Comparison of ENCODE assay signal across 8 mouse cellular contexts in genomic region chr5:35105922-35106298, GRCm38 (mm10). TPM values are rescaled to one million over a fixed set of nuclear protein-coding genes. Genes with fewer than 3 reads are reported as not detected.
DNase-seq lines count a peak whose midpoint lies in the region; ATAC-seq and TF ChIP-seq lines count a peak whose summit lies in the region.

No protein-coding gene starts in this region.

- no peak for ATAC-seq in kidney, embryonic 15.5 days (replicated peaks; ENCODE audit: low FRiP score)
- no peak; the same call in 1 of the 2 replicates for ATAC-seq in forebrain, embryonic 15.5 days (replicated peaks)
- no peak; the same call in 1 of the 2 replicates for ATAC-seq in limb, embryonic 13.5 days (ENCODE audit: low FRiP score, low read depth)

- peak overlapping the region; percentile 90 for H3K4me3 ChIP-seq in kidney, embryonic 15.5 days (replicated peaks)
- H3K4me3 ChIP-seq in bone marrow macrophage, adult 2 months (ENCODE audit: insufficient read depth, low read length), result peak overlapping the region; percentile 81
- peak overlapping the region; percentile 73 for H3K4me3 ChIP-seq in forebrain, embryonic 15.5 days
- H3K4me3 ChIP-seq in limb, embryonic 13.5 days, result peak overlapping the region; percentile 65

- no peak for TF ChIP-seq CTCF in bone marrow macrophage, adult 2 months (IDR thresholded peaks at IDR 0.05; ENCODE audit: low read depth, low read length)

- H3K9ac ChIP-seq in kidney, embryonic 15.5 days, result peak overlapping the region; percentile 35; the same call in 1 of the 2 replicates
- H3K9ac ChIP-seq in forebrain, embryonic 15.5 days (replicated peaks), result peak overlapping the region; percentile 19
- peak overlapping the region; percentile 50 for H3K9ac ChIP-seq in limb, embryonic 13.5 days

- no peak for DNase-seq in kidney, adult 11 months
- peak; percentile 34 for DNase-seq in skeletal muscle tissue, adult 2 months (ENCODE audit: low read depth, low spot score)
- no peak for DNase-seq in kidney, postnatal 14 days
- no peak for DNase-seq in retina, embryonic 14.5 days (ENCODE audit: low spot score)

- no peaks in the 10 kb centered on the region for H3K27me3 ChIP-seq in kidney, embryonic 15.5 days
- no peaks in the 10 kb centered on the region for H3K27me3 ChIP-seq in forebrain, embryonic 15.5 days
- no peaks in the 10 kb centered on the region for H3K27me3 ChIP-seq in limb, embryonic 13.5 days

- peaks cover 18% of the 10 kb centered on the region for H3K36me3 ChIP-seq in kidney, embryonic 15.5 days
- H3K36me3 ChIP-seq in forebrain, embryonic 15.5 days, result peaks cover 17% of the 10 kb centered on the region
- H3K36me3 ChIP-seq in limb, embryonic 13.5 days, result peaks cover 18% of the 10 kb centered on the region

- H3K4me2 ChIP-seq in kidney, embryonic 15.5 days, result peak overlapping the region; percentile 70
- H3K4me2 ChIP-seq in forebrain, embryonic 15.5 days (replicated peaks), result peak overlapping the region; percentile 56
- H3K4me2 ChIP-seq in limb, embryonic 13.5 days (replicated peaks), result peak overlapping the region; percentile 80

- H3K27ac ChIP-seq in kidney, embryonic 15.5 days, result 0 out of 2 replicates have a peak overlapping the region, but pooled peaks have one; percentile 1
- H3K27ac ChIP-seq in bone marrow macrophage, adult 2 months (ENCODE audit: insufficient read depth, low read depth, low read length), result peak overlapping the region; percentile 41
- peak overlapping the region; percentile 81 for H3K27ac ChIP-seq in forebrain, embryonic 15.5 days (replicated peaks)
- H3K27ac ChIP-seq in limb, embryonic 13.5 days, result no peak overlapping the region

- WGBS in kidney, embryonic 15.5 days, result 8% methylated on average over 11 of the region's 11 CpGs
- 3% methylated on average over 11 of the region's 11 CpGs for WGBS in forebrain, embryonic 15.5 days
- WGBS in limb, embryonic 13.5 days, result 10% methylated on average over 11 of the region's 11 CpGs

- H3K4me1 ChIP-seq in kidney, embryonic 15.5 days, result peaks cover 26% of the 10 kb centered on the region
- peaks cover 35% of the 10 kb centered on the region for H3K4me1 ChIP-seq in bone marrow macrophage, adult 2 months (ENCODE audit: control insufficient read depth, insufficient read depth, low read length)
- peaks cover 27% of the 10 kb centered on the region for H3K4me1 ChIP-seq in forebrain, embryonic 15.5 days
- peaks cover 25% of the 10 kb centered on the region for H3K4me1 ChIP-seq in limb, embryonic 13.5 days

- TF ChIP-seq POLR2A in bone marrow macrophage, adult 2 months (IDR thresholded peaks at IDR 0.05; ENCODE audit: borderline replicate concordance, low read depth, low read length), result no peak

- no peaks in the 10 kb centered on the region for H3K9me3 ChIP-seq in kidney, embryonic 15.5 days (replicated peaks)
- H3K9me3 ChIP-seq in forebrain, embryonic 15.5 days, result no peaks in the 10 kb centered on the region
- H3K9me3 ChIP-seq in limb, embryonic 13.5 days, result no peaks in the 10 kb centered on the region

RNA-seq across cellular contexts. Expression of gene Lrpap1, which starts 0.3 kb away (rescaled TPM):
- 174 and 196 TPM in 2 replicates for polyA plus RNA-seq in kidney, embryonic 15.5 days (2015; fragmentation: Nextera tagmentation; extraction: Ambion mirVana)
- 105 and 109 TPM in 2 replicates for polyA plus RNA-seq in bone marrow macrophage, adult 2 months (2012; ENCODE audit: insufficient read depth, insufficient read length, missing spikeins)
- 146 and 152 TPM in 2 replicates for polyA plus RNA-seq in forebrain, embryonic 15.5 days (2015; fragmentation: Nextera tagmentation; extraction: Ambion mirVana)
- 112 and 120 TPM in 2 replicates for polyA plus RNA-seq in limb, embryonic 13.5 days (2015; fragmentation: Nextera tagmentation; extraction: Ambion mirVana)

RNA-seq across cellular contexts. Expression of gene Dok7, which starts 49.3 kb away (rescaled TPM):
- 1.1 TPM in 2 replicates for polyA plus RNA-seq in kidney, embryonic 15.5 days (2015; fragmentation: Nextera tagmentation; extraction: Ambion mirVana)
- polyA plus RNA-seq in bone marrow macrophage, adult 2 months (2012; ENCODE audit: insufficient read depth, insufficient read length, missing spikeins), result not detected in 2 replicates
- 7.2 and 7.9 TPM in 2 replicates for polyA plus RNA-seq in forebrain, embryonic 15.5 days (2015; fragmentation: Nextera tagmentation; extraction: Ambion mirVana)
- polyA plus RNA-seq in limb, embryonic 13.5 days (2015; fragmentation: Nextera tagmentation; extraction: Ambion mirVana), result 5.1 and 5.7 TPM in 2 replicates
